Mouse (Mus musculus): ENCODE data around the gene Bsnd. TPM values are rescaled to one million over a fixed set of nuclear protein-coding genes. Genes with fewer than 3 reads are reported as not detected.

Gene Bsnd
- polyA plus RNA-seq, 1 experiment from 2014 or later, result 4.8 TPM

DNA sequence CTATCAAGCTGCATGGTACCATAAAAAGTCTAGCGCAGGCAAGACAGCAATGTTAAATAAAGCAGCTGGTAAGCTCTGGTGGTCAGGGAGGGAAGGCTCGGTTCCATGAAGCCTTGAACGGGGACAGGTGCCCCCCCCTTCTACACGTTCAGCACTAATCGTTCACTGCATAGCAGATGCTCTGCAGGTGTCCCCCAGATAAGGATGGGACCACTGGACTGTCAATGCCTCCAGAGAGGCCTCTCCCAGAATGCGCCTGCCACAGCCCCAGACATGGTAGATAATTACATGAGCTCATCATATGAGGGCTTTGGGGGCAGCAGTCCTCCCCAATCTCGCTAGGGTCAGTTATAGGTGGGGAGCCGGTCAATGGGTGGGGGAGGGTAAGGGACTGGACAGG is 42.8 kb downstream of the Bsnd start:
- Histone ChIP-seq H3K9ac (ENCODE audit: low read depth, low read length) (no peak overlapping the region), H3K27me3 (ENCODE audit: control insufficient read depth, insufficient read depth, low read length) (no peaks in the 10 kb centered on the region), H3K27ac (ENCODE audit: low read depth, low read length) (no peak overlapping the region), H3K4me1 (ENCODE audit: control insufficient read depth, insufficient read depth, low read length) (no peaks in the 10 kb centered on the region), H3K4me2 (replicated peaks; ENCODE audit: low read depth, low read length) (no peak overlapping the region), H3K4me3 (ENCODE audit: low read length) (no peak overlapping the region), H3K36me3 (ENCODE audit: control insufficient read depth, insufficient read depth, low read length) (no peaks in the 10 kb centered on the region), H3K9me3 (ENCODE audit: control insufficient read depth, low read length) (no peaks in the 10 kb centered on the region)
- ATAC-seq (ENCODE audit: low FRiP score, low TSS enrichment), result no peak
- 91% methylated on average over 8 of the region's 8 CpGs for WGBS

DNA sequence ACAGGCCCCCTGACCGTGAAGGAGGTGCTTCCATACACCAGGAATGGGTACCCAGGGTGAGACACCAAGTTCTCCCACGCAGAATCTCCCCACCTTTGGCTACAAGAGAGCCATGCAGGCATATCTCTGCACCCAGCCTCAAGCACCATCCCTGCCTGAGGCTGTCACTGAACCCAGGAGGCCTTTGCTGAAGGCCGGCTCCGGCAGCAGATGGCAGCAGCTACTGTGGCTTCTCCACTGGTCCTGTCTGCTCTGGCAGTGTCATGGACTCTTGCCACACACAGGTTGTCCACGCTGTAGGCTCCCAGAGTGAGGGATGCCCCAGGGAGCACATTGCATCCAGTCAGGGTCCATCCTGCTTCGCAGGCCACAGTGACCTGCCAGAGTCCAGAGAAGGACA is 48.9 kb downstream of the Bsnd start:
- Histone ChIP-seq H3K27me3 (ENCODE audit: control insufficient read depth, insufficient read depth, low read length) (no peaks in the 10 kb centered on the region), H3K9ac (ENCODE audit: low read depth, low read length) (no peak overlapping the region), H3K36me3 (ENCODE audit: control insufficient read depth, insufficient read depth, low read length) (peaks cover 45% of the 10 kb centered on the region), H3K9me3 (ENCODE audit: control insufficient read depth, low read length) (no peaks in the 10 kb centered on the region), H3K4me2 (replicated peaks; ENCODE audit: low read depth, low read length) (no peak overlapping the region), H3K27ac (ENCODE audit: low read depth, low read length) (no peak overlapping the region), H3K4me1 (ENCODE audit: control insufficient read depth, insufficient read depth, low read length) (no peaks in the 10 kb centered on the region), H3K4me3 (ENCODE audit: low read length) (no peak overlapping the region)
- ATAC-seq (ENCODE audit: low FRiP score, low TSS enrichment), result no peak
- 81% methylated on average over 6 of the region's 6 CpGs for WGBS

DNA sequence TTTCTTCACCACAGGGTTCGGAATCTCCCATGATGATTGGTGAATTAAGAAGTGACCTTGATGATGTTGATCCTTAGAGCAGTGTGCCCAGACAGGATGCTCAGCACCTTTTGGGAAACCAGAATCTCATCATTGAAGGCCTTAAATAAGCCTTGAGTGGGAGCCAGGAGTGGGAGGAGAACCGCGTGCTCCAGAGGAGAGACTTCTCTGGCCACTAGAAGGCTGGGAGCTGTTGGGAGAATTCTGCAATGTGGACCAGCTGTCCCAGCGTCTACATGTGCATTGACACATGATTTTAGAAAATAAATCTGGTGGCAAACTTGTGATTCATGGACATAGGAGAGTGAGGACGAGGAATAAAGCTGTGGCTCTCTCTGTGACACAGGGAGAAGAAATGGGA is 53.3 kb downstream of the Bsnd start:
- Histone ChIP-seq H3K4me2 (replicated peaks; ENCODE audit: low read depth, low read length) (no peak overlapping the region), H3K36me3 (ENCODE audit: control insufficient read depth, insufficient read depth, low read length) (peaks cover 81% of the 10 kb centered on the region), H3K27me3 (ENCODE audit: control insufficient read depth, insufficient read depth, low read length) (no peaks in the 10 kb centered on the region), H3K4me3 (ENCODE audit: low read length) (no peak overlapping the region), H3K9ac (ENCODE audit: low read depth, low read length) (no peak overlapping the region), H3K9me3 (ENCODE audit: control insufficient read depth, low read length) (no peaks in the 10 kb centered on the region), H3K27ac (ENCODE audit: low read depth, low read length) (no peak overlapping the region), H3K4me1 (ENCODE audit: control insufficient read depth, insufficient read depth, low read length) (no peaks in the 10 kb centered on the region)
- WGBS, result 95% methylated on average over 5 of the region's 5 CpGs
- ATAC-seq (ENCODE audit: low FRiP score, low TSS enrichment), result no peak

DNA sequence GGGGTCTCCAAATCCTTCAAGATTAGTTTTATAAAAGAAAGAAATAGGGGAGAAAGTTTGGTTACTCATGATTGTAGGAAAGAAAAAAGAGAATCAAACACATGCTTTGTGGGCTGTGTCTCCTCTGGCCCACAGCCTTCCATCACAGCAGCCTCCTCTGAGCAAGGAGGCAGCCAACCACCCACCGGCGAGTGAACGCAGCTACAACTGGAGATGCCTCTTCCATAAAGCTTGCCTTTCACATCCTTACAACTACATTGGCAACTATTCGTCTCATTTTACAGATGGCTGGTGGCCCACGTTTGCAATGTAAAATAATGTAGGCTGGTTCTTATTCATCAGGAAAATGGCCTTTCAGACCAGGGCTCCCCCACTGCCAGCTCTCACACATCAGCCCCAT is 54.9 kb downstream of the Bsnd start:
- Histone ChIP-seq H3K4me1 (ENCODE audit: control insufficient read depth, insufficient read depth, low read length) (no peaks in the 10 kb centered on the region), H3K4me3 (ENCODE audit: low read length) (no peak overlapping the region), H3K27ac (ENCODE audit: low read depth, low read length) (no peak overlapping the region), H3K9me3 (ENCODE audit: control insufficient read depth, low read length) (no peaks in the 10 kb centered on the region), H3K36me3 (ENCODE audit: control insufficient read depth, insufficient read depth, low read length) (peaks cover 76% of the 10 kb centered on the region), H3K4me2 (replicated peaks; ENCODE audit: low read depth, low read length) (no peak overlapping the region), H3K27me3 (ENCODE audit: control insufficient read depth, insufficient read depth, low read length) (no peaks in the 10 kb centered on the region), H3K9ac (ENCODE audit: low read depth, low read length) (no peak overlapping the region)
- ATAC-seq (ENCODE audit: low FRiP score, low TSS enrichment), result no peak
- WGBS, result 91% methylated on average over 5 of the region's 5 CpGs

DNA sequence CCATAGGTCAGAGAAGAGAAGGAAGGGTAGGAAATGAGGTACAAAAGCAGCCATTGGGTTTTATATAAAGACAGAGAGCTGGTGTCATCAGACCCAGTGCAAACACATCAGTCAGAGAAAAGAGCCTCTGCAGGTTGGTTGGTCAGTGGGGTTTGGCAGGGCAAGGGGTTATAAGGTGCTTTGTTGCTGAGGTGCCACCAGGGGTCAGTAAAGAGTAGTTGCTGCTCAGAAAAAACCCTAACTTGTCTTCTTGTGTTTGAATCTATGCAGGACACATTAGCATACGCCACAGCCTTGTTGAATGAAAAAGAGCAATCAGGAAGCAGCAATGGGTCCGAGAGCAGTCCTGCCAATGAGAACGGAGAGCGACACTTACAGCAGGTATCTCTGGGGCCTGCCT is 55.6 kb downstream of the Bsnd start:
- Histone ChIP-seq H3K9me3 (ENCODE audit: control insufficient read depth, low read length) (no peaks in the 10 kb centered on the region), H3K36me3 (ENCODE audit: control insufficient read depth, insufficient read depth, low read length) (peaks cover 76% of the 10 kb centered on the region)
- no peak for ATAC-seq (ENCODE audit: low FRiP score, low TSS enrichment)

DNA sequence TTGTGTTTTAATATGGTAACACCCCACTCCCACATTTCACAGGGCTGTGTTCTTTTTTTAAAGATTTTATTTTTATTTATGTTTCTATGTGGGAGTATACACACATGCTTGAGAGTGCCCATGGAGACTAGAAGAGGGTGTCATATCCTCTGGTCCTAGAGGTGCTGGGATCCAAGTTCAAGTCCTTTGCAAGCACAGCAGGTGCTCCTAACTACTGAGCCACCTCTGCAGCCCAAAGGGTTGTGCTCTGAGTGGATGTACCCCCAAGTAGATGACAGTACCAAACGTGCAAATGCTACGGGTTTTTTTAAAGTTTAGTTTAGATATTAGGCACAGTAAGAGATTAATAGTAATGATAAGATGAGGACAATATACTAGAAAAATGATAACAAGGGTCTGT is 56.7 kb downstream of the Bsnd start:
- H3K27ac ChIP-seq (ENCODE audit: low read depth, low read length), result no peak overlapping the region
- 84% methylated on average over 2 of the region's 2 CpGs for WGBS
- H3K9ac ChIP-seq (ENCODE audit: low read depth, low read length), result no peak overlapping the region
- H3K4me3 ChIP-seq (ENCODE audit: low read length), result no peak overlapping the region
- H3K9me3 ChIP-seq (ENCODE audit: control insufficient read depth, low read length), result no peaks in the 10 kb centered on the region
- no peaks in the 10 kb centered on the region for H3K27me3 ChIP-seq (ENCODE audit: control insufficient read depth, insufficient read depth, low read length)
- H3K4me1 ChIP-seq (ENCODE audit: control insufficient read depth, insufficient read depth, low read length), result no peaks in the 10 kb centered on the region
- no peak overlapping the region for H3K4me2 ChIP-seq (replicated peaks; ENCODE audit: low read depth, low read length)
- H3K36me3 ChIP-seq (ENCODE audit: control insufficient read depth, insufficient read depth, low read length), result peaks cover 77% of the 10 kb centered on the region
- no peak for ATAC-seq (ENCODE audit: low FRiP score, low TSS enrichment)

More for the DNA sequence above, 55.6 kb downstream of the Bsnd start:
- H3K27me3 ChIP-seq (ENCODE audit: control insufficient read depth, insufficient read depth, low read length), result no peaks in the 10 kb centered on the region
- WGBS, result 71% methylated on average over 4 of the region's 4 CpGs
- no peak overlapping the region for H3K4me2 ChIP-seq (replicated peaks; ENCODE audit: low read depth, low read length)
- H3K4me1 ChIP-seq (ENCODE audit: control insufficient read depth, insufficient read depth, low read length), result no peaks in the 10 kb centered on the region
- no peak overlapping the region for H3K4me3 ChIP-seq (ENCODE audit: low read length)
- H3K27ac ChIP-seq (ENCODE audit: low read depth, low read length), result no peak overlapping the region
- no peak overlapping the region for H3K9ac ChIP-seq (ENCODE audit: low read depth, low read length)

Other genes with a start within 250 kb of the Bsnd start
- gene Usp24, start 176.1 kb downstream of the Bsnd start, polyA plus RNA-seq (2014; fragmentation: Nextera tagmentation; extraction: Ambion mirVana), result 15.7 and 16.4 TPM in 2 replicates
- gene Pcsk9, start 28.0 kb downstream of the Bsnd start, polyA plus RNA-seq (2014; fragmentation: Nextera tagmentation; extraction: Ambion mirVana), result 5.4 and 9.0 TPM in 2 replicates
- gene Dhcr24, start 68.8 kb upstream of the Bsnd start, polyA plus RNA-seq (2014; fragmentation: Nextera tagmentation; extraction: Ambion mirVana), result 21.4 and 29.5 TPM in 2 replicates
- not detected in 2 replicates for gene Lexm, start 125.0 kb upstream of the Bsnd start, polyA plus RNA-seq (2014; fragmentation: Nextera tagmentation; extraction: Ambion mirVana)
- gene Ttc22, start 130.1 kb upstream of the Bsnd start, polyA plus RNA-seq (2014; fragmentation: Nextera tagmentation; extraction: Ambion mirVana), result 4.6 and 5.7 TPM in 2 replicates
- gene Pars2, start 158.8 kb upstream of the Bsnd start, polyA plus RNA-seq (2014; fragmentation: Nextera tagmentation; extraction: Ambion mirVana), result 10.9 and 14.0 TPM in 2 replicates
- gene Ttc4, start 186.7 kb upstream of the Bsnd start, polyA plus RNA-seq (2014; fragmentation: Nextera tagmentation; extraction: Ambion mirVana), result 60.9 and 90.5 TPM in 2 replicates
- 0.29 and 0.47 TPM in 2 replicates for gene Mroh7, start 238.6 kb upstream of the Bsnd start, polyA plus RNA-seq (2014; fragmentation: Nextera tagmentation; extraction: Ambion mirVana)
- 3.6 and 4.5 TPM in 2 replicates for gene Fam151a, start 241.6 kb upstream of the Bsnd start, polyA plus RNA-seq (2014; fragmentation: Nextera tagmentation; extraction: Ambion mirVana)